Mouse (Mus musculus) spleen, adult 2 months (tissue): ENCODE results near the gene Sall1.

Experiments
- CTCF ChIP-seq: fragments of 200-500 bp; IDR thresholded peaks from 2 replicates; pipeline ENCODE4 v1.5.1; 2011; ENCODE audit warnings: mild to moderate bottlenecking, inconsistent platforms; ENCODE audit not compliant: insufficient read depth, insufficient read length, insufficient replicate concordance; ENCODE audit errors: extremely low read depth
- POLR2A ChIP-seq: fragments of 200-500 bp; IDR thresholded peaks from 2 replicates; pipeline ENCODE4 v1.6.1; 2011; ENCODE audit warnings: low read depth, low read length, inconsistent platforms

GRCm38 (mm10) chr8:89002128-89002527 lies 41.8 kb downstream of the Sall1 start:
- TF ChIP-seq CTCF = no peak
- no peak for TF ChIP-seq POLR2A
